Mouse (Mus musculus): ENCODE measurements around the gene Zfp536.
"Not testable (repeated sequence)": the region's sequence is repeated elsewhere in the genome, so short reads cannot be mapped to it uniquely, and the experiment has no call there.

Gene Zfp536

DNA sequence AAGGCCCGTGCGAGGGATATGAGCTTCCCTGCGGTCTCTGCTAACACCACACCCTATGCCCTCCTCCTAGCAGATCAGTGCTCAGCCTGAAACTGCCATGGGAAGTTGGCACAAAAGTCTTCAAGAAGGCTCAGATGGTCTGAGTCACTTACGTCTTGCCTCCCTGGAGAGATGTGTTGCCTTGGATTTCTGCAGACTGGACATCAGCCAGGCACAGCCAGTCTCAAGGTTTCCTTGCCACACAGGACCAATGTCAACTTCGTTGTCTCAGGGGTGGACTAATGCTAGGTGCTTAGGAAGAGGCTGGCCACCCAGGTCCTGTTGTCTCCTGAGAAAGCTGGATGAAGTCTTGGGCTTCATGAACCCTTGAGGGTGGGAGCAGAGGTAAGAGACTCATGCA, 14.6 kb downstream of the Zfp536 start:
- DNase-seq (ENCODE audit: low spot score in 2 of 2), result no peak

DNA sequence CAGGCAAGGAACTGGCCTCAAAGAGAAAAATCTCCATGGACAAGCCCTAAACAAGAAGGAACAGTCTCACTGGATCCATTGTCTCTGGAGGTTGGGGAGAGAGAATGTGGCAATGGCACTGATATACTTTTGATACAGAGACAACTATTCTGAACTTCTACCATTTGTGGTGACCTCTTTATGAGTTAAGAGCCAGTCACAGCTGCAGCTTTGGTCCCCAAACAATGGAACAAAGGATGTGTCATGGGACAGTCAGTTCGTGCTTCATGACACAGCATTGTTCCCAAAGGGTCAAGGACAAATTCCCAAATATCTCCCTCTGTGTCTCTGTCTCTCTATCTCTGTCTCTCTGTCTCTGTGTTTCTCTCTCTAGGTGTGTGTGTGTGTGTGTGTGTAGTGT, 20.4 kb downstream of the Zfp536 start:
- DNase-seq (ENCODE audit: low spot score in 2 of 2), result no peak

GRCm38 (mm10) chr7:37746133-37746761, 27.2 kb downstream of the Zfp536 start:
- no peak for DNase-seq (ENCODE audit: low spot score in 2 of 2)

GRCm38 (mm10) chr7:37743350-37743749, 30.1 kb downstream of the Zfp536 start:
- no peak for DNase-seq (ENCODE audit: low spot score in 2 of 2)

- no peak for DNase-seq (ENCODE audit: low spot score in 2 of 2)
Observed at GRCm38 (mm10) chr7:37737191-37737590, 36.2 kb downstream of the Zfp536 start.

- DNase-seq (ENCODE audit: low spot score in 2 of 2), result no peak
Observed at GRCm38 (mm10) chr7:37736413-37736720, 37.1 kb downstream of the Zfp536 start.

- no peak for DNase-seq (ENCODE audit: low spot score in 2 of 2)
Observed at GRCm38 (mm10) chr7:37735707-37736412, 37.6 kb downstream of the Zfp536 start.

DNA sequence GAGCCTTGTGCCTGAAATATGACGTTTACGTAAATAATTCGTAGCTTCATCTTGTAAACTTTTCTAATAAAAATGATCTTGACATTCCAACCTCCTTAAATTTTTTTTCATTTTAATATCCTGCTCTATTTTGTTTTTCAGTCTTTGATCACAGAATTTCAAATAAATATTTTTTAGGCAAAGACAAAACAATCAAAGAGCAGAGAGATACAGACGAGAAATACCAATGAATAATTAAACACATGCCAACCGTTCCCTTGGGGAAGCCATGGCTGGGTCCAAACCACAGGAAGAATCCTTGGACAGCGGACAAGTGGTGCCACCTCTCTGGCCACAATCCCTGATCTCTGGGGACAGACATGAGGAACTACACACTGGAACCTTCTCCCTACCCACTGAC, 38.3 kb downstream of the Zfp536 start:
- DNase-seq (ENCODE audit: low spot score in 2 of 2), result no peak

- no peak for DNase-seq (ENCODE audit: low spot score in 2 of 2)
Observed at GRCm38 (mm10) chr7:37734576-37734975, 38.9 kb downstream of the Zfp536 start.

- DNase-seq (ENCODE audit: low spot score in 2 of 2), result no peak
Observed at GRCm38 (mm10) chr7:37733996-37734395, 39.4 kb downstream of the Zfp536 start.

GRCm38 (mm10) chr7:37732741-37733140, 40.7 kb downstream of the Zfp536 start:
- DNase-seq (ENCODE audit: low spot score in 2 of 2), result no peak

GRCm38 (mm10) chr7:37727746-37728145, 45.7 kb downstream of the Zfp536 start:
- no peak for DNase-seq (ENCODE audit: low spot score in 2 of 2)

GRCm38 (mm10) chr7:37724002-37724790, 49.2 kb downstream of the Zfp536 start:
- no peak for DNase-seq (ENCODE audit: low spot score in 2 of 2)

GRCm38 (mm10) chr7:37723191-37723592, 50.2 kb downstream of the Zfp536 start:
- DNase-seq (ENCODE audit: low spot score in 2 of 2), result no peak

DNA sequence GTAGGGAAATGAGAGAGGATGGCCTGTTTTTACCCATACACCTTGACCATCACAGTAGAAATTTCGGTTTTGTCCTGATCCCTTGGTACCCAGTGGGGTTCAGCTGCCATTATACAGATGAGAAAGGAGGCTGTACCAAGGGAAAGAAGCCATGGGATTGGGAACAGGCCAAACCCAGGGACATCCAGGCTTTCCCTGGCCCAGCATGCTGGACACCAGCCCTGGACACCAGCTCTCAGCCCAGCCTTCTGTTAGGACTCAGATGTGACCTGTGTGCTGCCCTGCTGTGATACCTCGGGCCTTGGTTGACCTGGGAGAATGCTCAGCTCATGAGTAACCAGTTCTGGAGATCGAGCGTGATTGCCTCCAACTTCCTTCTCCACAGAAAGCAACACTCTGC, 51.8 kb downstream of the Zfp536 start:
- no peak for DNase-seq (ENCODE audit: low spot score in 2 of 2)

DNA sequence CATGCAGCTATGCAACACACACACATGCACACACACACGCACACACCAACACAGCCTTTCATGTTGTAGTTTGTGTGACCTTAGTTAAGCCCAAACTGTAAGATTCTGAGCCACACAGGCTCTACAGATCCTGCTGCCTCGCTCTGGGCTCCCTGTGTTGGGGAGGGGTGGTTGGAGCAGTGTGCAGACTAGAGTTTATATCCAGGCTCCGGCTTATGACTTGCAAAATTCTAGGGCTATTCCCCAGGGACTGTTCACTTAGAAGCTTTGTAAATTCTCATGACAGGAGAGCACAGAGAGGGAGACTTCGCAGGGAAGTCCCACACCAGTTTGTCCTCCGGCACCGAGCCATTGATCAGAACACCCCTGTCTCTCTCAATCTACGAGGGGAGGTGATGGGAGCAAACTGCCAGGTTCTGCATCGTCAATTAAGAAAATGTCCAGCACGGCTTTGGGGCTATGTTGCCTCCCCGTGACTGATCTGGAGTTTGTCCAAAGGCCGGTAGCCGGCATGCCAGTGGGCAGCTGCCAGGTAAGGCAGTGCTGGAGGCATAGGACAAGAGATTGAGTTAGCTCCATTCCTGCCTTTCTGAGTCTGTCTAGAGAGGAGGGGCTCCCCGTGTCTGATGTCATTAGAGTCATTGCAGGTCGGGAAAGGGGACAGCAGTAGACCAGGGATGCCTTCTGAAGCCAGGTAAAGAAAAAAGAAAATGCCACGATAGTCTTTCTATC, 54.6 kb downstream of the Zfp536 start:
- DNase-seq (ENCODE audit: low spot score in 2 of 2), result no peak

DNA sequence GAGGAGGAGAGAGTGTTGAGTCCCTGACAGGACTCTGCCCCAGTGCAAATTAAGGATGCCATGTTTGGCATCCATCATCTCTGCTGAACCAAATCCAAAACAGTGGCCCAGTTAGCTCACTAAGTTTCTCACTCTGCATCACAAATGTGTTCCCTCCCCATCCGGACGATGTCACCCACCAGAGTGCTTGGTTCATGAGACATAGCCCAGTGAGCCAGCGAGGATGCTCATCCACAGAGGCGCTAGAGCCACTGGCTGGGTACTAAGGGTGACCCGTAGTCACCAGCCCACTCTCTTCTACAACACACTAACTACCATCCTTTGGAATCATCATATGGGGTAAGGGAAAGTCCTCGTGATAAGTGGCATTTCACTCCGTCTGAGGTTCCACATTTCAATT, 56.4 kb downstream of the Zfp536 start:
- no peak for DNase-seq (ENCODE audit: low spot score in 2 of 2)

DNA sequence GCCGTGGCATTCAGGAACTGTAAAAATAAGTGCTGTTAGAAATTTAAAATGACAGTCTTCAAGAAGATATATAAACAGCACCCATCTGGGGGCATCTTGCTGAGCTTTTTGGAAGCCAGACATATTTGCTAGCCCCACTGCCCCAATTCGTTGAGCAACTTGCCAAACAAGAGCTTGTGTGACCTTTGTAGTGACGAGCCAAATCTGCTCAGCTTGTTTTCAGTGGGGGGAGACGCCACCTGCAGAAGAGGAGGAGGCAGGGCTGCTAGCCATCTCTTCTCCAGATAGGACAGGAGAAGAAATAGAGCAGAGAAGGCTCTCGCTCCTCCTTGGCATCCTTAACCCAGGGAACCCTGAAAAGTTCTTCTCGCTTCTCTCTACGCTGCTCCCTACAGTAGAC, 56.8 kb downstream of the Zfp536 start:
- DNase-seq (ENCODE audit: low spot score in 2 of 2), result no peak

- DNase-seq (ENCODE audit: low spot score in 2 of 2), result no peak
Observed at GRCm38 (mm10) chr7:37704464-37704863, 69.0 kb downstream of the Zfp536 start.

DNA sequence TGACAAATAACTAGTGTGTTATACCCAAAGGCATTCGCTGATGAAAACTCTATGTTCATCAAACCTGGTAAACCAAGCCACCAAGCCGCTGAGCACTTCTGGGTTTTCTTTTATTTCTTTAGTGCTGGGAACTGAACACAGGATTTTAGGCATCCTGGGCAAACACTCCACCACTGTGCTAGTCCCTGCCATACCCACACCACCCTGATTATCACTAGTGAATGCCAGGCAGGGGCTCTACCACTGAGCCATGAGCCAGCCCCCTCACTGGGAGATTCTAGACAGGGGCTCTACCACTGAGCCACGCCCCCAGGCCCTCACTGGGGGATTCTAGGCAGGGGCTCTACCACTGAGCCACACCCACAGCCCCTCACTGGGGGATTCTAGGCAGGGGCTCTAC, 76.1 kb downstream of the Zfp536 start:
- DNase-seq (ENCODE audit: low spot score in 2 of 2), result not testable (repeated sequence)

DNA sequence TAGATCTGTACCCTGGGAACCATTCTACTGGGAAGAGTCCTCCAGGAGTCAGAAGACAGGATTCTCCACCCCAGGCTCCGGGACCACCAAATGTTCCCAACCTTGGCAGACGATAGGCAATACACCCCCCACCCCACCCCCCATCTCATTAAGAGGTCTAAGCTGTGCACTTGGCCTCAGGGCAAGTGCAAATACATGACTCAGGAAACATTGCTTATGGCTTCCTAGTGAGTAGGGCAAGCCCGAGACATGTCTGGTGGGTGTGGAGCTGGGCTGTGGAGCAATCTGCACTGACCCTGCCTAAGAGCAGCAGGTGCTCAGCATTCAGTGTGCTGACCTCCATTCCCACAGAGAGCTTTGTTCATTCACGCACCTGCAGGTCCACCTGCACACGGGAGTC, 78.4 kb downstream of the Zfp536 start:
- DNase-seq (ENCODE audit: low spot score in 2 of 2), result no peak

GRCm38 (mm10) chr7:37690606-37691005, 82.8 kb downstream of the Zfp536 start:
- no peak for DNase-seq (ENCODE audit: low spot score in 2 of 2)
